Mouse (Mus musculus): ENCODE results near the gene Imp4. TPM values are rescaled to one million over a fixed set of nuclear protein-coding genes. Genes with fewer than 3 reads are reported as not detected.
A peak's percentile ranks its signal among the peaks of the same experiment; 100 is the strongest.

The Imp4 gene
- polyA plus RNA-seq, 1 experiment = 14.5 TPM

DNA sequence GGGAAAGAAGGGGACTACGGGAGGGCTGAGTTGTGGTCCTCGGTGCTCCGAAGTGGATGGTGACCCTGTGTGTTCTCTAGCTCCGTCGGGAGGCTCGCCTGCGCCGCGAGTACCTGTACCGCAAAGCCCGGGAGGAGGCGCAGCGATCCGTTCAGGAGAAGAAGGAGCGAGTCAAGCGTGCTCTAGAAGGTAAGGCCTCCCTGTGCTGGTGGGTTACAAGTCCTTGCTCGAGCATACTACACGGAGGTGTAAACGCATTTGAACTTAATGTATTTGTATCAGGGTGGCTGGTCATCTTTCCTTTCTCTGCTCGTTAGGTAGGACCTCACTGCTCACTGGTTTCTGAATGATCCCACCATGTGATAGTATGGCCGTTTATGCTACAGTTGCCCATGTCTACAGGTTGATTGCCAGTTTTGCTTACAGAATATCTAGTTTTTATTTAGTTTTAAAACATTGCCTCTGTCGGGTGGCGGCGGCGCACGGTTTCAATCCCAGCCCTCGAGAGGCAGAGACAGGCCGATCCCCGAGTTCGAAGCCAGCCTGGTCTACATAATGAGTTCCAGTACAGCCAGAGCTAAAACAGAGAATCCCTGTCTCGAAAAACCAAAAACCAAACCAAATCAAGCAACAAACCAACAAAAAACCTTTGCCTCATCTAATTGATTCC is 445 bp downstream of the Imp4 start:
- WGBS = 6% methylated on average over 31 of the region's 31 CpGs
- H3K27ac ChIP-seq (ENCODE audit: control insufficient read depth, insufficient read depth, low read depth, low read length, poor library complexity) = peak overlapping the region; percentile 10; the same call in 1 of the 2 replicates
- no peaks in the 10 kb centered on the region for H3K4me1 ChIP-seq (ENCODE audit: control insufficient read depth, insufficient read depth, low read length)
- peak overlapping the region; percentile 84 for H3K4me3 ChIP-seq (replicated peaks; ENCODE audit: control insufficient read depth, low read depth, low read length)
- TF ChIP-seq POLR2A (IDR thresholded peaks at IDR 0.05; ENCODE audit: borderline replicate concordance, control insufficient read depth, low read depth, low read length) = no peak
- peak; percentile 47 for TF ChIP-seq CTCF (IDR thresholded peaks at IDR 0.05; ENCODE audit: control insufficient read depth, insufficient read depth, low read length)

GRCm38 (mm10) chr1:34443124-34443523 is 3.5 kb downstream of the Imp4 start:
- no peaks in the 10 kb centered on the region for H3K4me1 ChIP-seq (ENCODE audit: control insufficient read depth, insufficient read depth, low read length)
- 89% methylated on average over 6 of the region's 6 CpGs for WGBS
- TF ChIP-seq CTCF (IDR thresholded peaks at IDR 0.05; ENCODE audit: control insufficient read depth, insufficient read depth, low read length) (no peak), POLR2A (IDR thresholded peaks at IDR 0.05; ENCODE audit: borderline replicate concordance, control insufficient read depth, low read depth, low read length) (no peak)
- no peak overlapping the region for H3K27ac ChIP-seq (ENCODE audit: control insufficient read depth, insufficient read depth, low read depth, low read length, poor library complexity)
- no peak overlapping the region for H3K4me3 ChIP-seq (replicated peaks; ENCODE audit: control insufficient read depth, low read depth, low read length)

- Histone ChIP-seq H3K27ac (ENCODE audit: control insufficient read depth, insufficient read depth, low read depth, low read length, poor library complexity) (no peak overlapping the region), H3K4me1 (ENCODE audit: control insufficient read depth, insufficient read depth, low read length) (peaks cover 2% of the 10 kb centered on the region; the same call in 1 of the 2 replicates), H3K4me3 (replicated peaks; ENCODE audit: control insufficient read depth, low read depth, low read length) (no peak overlapping the region)
- TF ChIP-seq CTCF (IDR thresholded peaks at IDR 0.05; ENCODE audit: control insufficient read depth, insufficient read depth, low read length) = no peak
- no peak for TF ChIP-seq POLR2A (IDR thresholded peaks at IDR 0.05; ENCODE audit: borderline replicate concordance, control insufficient read depth, low read depth, low read length)
- 50% methylated on average over 8 of the region's 8 CpGs for WGBS
Measured at GRCm38 (mm10) chr1:34458431-34458830, 18.8 kb downstream of the Imp4 start.

- Histone ChIP-seq H3K4me1 (ENCODE audit: control insufficient read depth, insufficient read depth, low read length) (peaks cover 2% of the 10 kb centered on the region; the same call in 1 of the 2 replicates), H3K4me3 (replicated peaks; ENCODE audit: control insufficient read depth, low read depth, low read length) (peak within 1 kb of the TSS; percentile 71), H3K27ac (ENCODE audit: control insufficient read depth, insufficient read depth, low read depth, low read length, poor library complexity) (peak within 1 kb of the TSS; percentile 41)
- WGBS = under 1% methylated on average over 48 of the region's 48 CpGs
- TF ChIP-seq POLR2A (IDR thresholded peaks at IDR 0.05; ENCODE audit: borderline replicate concordance, control insufficient read depth, low read depth, low read length) = peak; percentile 48; the same call in 1 of the 2 replicates
- peak; percentile 13; the same call in 1 of the 2 replicates for TF ChIP-seq CTCF (IDR thresholded peaks at IDR 0.05; ENCODE audit: control insufficient read depth, insufficient read depth, low read length)
Measured at GRCm38 (mm10) chr1:34459284-34460060, 19.8 kb downstream of the Imp4 start, which contains the start of gene Ptpn18. TSS of gene Ptpn18 (plus strand) at chr1:34459762.

GRCm38 (mm10) chr1:34460061-34460441 is 20.4 kb downstream of the Imp4 start:
- Histone ChIP-seq H3K27ac (ENCODE audit: control insufficient read depth, insufficient read depth, low read depth, low read length, poor library complexity) (peak overlapping the region; percentile 41), H3K4me3 (replicated peaks; ENCODE audit: control insufficient read depth, low read depth, low read length) (peak overlapping the region; percentile 71), H3K4me1 (ENCODE audit: control insufficient read depth, insufficient read depth, low read length) (peaks cover 4% of the 10 kb centered on the region)
- TF ChIP-seq CTCF (IDR thresholded peaks at IDR 0.05; ENCODE audit: control insufficient read depth, insufficient read depth, low read length) = no peak
- TF ChIP-seq POLR2A (IDR thresholded peaks at IDR 0.05; ENCODE audit: borderline replicate concordance, control insufficient read depth, low read depth, low read length) = no peak
- 0% methylated on average over 15 of the region's 15 CpGs for WGBS

- WGBS = 25% methylated on average over 7 of the region's 7 CpGs
- no peak overlapping the region for H3K4me3 ChIP-seq (replicated peaks; ENCODE audit: control insufficient read depth, low read depth, low read length)
- H3K4me1 ChIP-seq (ENCODE audit: control insufficient read depth, insufficient read depth, low read length) = peaks cover 7% of the 10 kb centered on the region
- H3K27ac ChIP-seq (ENCODE audit: control insufficient read depth, insufficient read depth, low read depth, low read length, poor library complexity) = no peak overlapping the region
- TF ChIP-seq CTCF (IDR thresholded peaks at IDR 0.05; ENCODE audit: control insufficient read depth, insufficient read depth, low read length) (peak; percentile 91), POLR2A (IDR thresholded peaks at IDR 0.05; ENCODE audit: borderline replicate concordance, control insufficient read depth, low read depth, low read length) (no peak)
Measured at GRCm38 (mm10) chr1:34462766-34463165, 23.1 kb downstream of the Imp4 start.

DNA sequence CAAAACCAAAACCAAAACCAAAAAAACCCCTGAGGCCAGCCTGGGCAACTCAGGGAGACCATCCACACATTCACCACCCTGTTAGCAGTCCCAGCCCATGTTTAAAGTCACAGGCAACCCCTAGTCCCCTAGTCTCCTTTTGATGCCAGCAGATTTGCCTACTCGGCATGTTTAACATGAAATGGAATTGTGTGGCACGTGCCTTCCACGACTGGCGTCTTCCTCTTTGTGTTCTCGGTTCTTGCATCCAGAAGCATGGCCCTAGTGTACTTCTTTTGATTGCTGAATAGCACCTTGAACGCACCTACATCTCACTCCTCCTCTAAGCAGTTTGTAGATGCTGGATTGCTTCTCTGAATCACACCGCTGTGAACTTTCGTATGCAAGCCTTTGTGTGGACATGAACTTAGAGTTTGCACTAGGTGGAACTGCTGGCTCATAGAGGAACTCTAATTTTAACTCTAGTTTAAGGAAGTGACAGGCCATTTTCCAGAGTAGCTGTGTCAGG is 24.7 kb downstream of the Imp4 start:
- 2% methylated on average over 8 of the region's 8 CpGs for WGBS
- H3K4me1 ChIP-seq (ENCODE audit: control insufficient read depth, insufficient read depth, low read length) = peaks cover 8% of the 10 kb centered on the region
- H3K4me3 ChIP-seq (replicated peaks; ENCODE audit: control insufficient read depth, low read depth, low read length) = peak overlapping the region; percentile 72
- peak overlapping the region; percentile 79 for H3K27ac ChIP-seq (ENCODE audit: control insufficient read depth, insufficient read depth, low read depth, low read length, poor library complexity)
- TF ChIP-seq CTCF (IDR thresholded peaks at IDR 0.05; ENCODE audit: control insufficient read depth, insufficient read depth, low read length) (no peak), POLR2A (IDR thresholded peaks at IDR 0.05; ENCODE audit: borderline replicate concordance, control insufficient read depth, low read depth, low read length) (no peak)

GRCm38 (mm10) chr1:34465445-34465844 is 25.8 kb downstream of the Imp4 start:
- Histone ChIP-seq H3K4me1 (ENCODE audit: control insufficient read depth, insufficient read depth, low read length) (peaks cover 8% of the 10 kb centered on the region), H3K4me3 (replicated peaks; ENCODE audit: control insufficient read depth, low read depth, low read length) (no peak overlapping the region), H3K27ac (ENCODE audit: control insufficient read depth, insufficient read depth, low read depth, low read length, poor library complexity) (no peak overlapping the region)
- 49% methylated on average over 6 of the region's 6 CpGs for WGBS
- TF ChIP-seq POLR2A (IDR thresholded peaks at IDR 0.05; ENCODE audit: borderline replicate concordance, control insufficient read depth, low read depth, low read length) (no peak), CTCF (IDR thresholded peaks at IDR 0.05; ENCODE audit: control insufficient read depth, insufficient read depth, low read length) (no peak)
